Comparison of ENCODE assay signal across 18 mouse cellular contexts in genomic region chr1:190665490-190665875, GRCm38 (mm10).
DNase-seq lines count a peak whose midpoint lies in the region; ATAC-seq lines count a peak whose summit lies in the region.
"Had no signal": no experiment of that assay in that cellular context is flagged by ENCODE, and none has a peak within 500 bp of the region (broad histone marks: within the 10 kb centered on the region; RNA-seq: fewer than 3 reads in every experiment).

No protein-coding gene starts in this region.

- no peaks in the 10 kb centered on the region for H3K27me3 ChIP-seq in heart, embryonic 10.5 days (ENCODE audit: insufficient read depth, poor library complexity, severe bottlenecking)
- H3K27me3 ChIP-seq in midbrain, embryonic 10.5 days (ENCODE audit: low read depth, poor library complexity, severe bottlenecking), result no peaks in the 10 kb centered on the region; the same call in 1 of the 2 replicates
- H3K27me3 ChIP-seq in midbrain, embryonic 14.5 days (ENCODE audit: control insufficient read depth, insufficient read depth, low read length), result no peaks in the 10 kb centered on the region
- H3K27me3 ChIP-seq: embryonic facial prominence, embryonic 12.5 days had no signal

- H3K4me2 ChIP-seq in midbrain, embryonic 14.5 days (ENCODE audit: low read length), result no peak overlapping the region
- H3K4me2 ChIP-seq: embryonic facial prominence, embryonic 12.5 days; hindbrain, embryonic 14.5 days had no signal

- peak overlapping the region; percentile 38 for H3K27ac ChIP-seq in heart, embryonic 10.5 days
- H3K27ac ChIP-seq in midbrain, embryonic 10.5 days (replicated peaks), result peak overlapping the region; percentile 59
- H3K27ac ChIP-seq in midbrain, embryonic 14.5 days (replicated peaks; ENCODE audit: low read depth, low read length), result no peak overlapping the region
- H3K27ac ChIP-seq: embryonic facial prominence, embryonic 12.5 days; hindbrain, embryonic 14.5 days had no signal

- no peak overlapping the region for H3K4me3 ChIP-seq in heart, embryonic 10.5 days
- H3K4me3 ChIP-seq in midbrain, embryonic 10.5 days, result no peak overlapping the region
- no peak overlapping the region for H3K4me3 ChIP-seq in midbrain, embryonic 14.5 days (replicated peaks; ENCODE audit: low read depth, low read length)
- H3K4me3 ChIP-seq: embryonic facial prominence, embryonic 12.5 days had no signal

- H3K4me1 ChIP-seq in heart, embryonic 10.5 days, result peaks cover 80% of the 10 kb centered on the region
- H3K4me1 ChIP-seq in midbrain, embryonic 10.5 days, result peaks cover 49% of the 10 kb centered on the region
- no peaks in the 10 kb centered on the region for H3K4me1 ChIP-seq in midbrain, embryonic 14.5 days (ENCODE audit: control insufficient read depth, insufficient read depth, low read length)
- H3K4me1 ChIP-seq: embryonic facial prominence, embryonic 12.5 days had no signal

- no peak overlapping the region for H3K9ac ChIP-seq in midbrain, embryonic 14.5 days (replicated peaks; ENCODE audit: low read length)
- H3K9ac ChIP-seq: embryonic facial prominence, embryonic 12.5 days; hindbrain, embryonic 14.5 days had no signal

- H3K36me3 ChIP-seq in heart, embryonic 10.5 days, result no peaks in the 10 kb centered on the region
- no peaks in the 10 kb centered on the region for H3K36me3 ChIP-seq in midbrain, embryonic 10.5 days
- H3K36me3 ChIP-seq in midbrain, embryonic 14.5 days (ENCODE audit: control insufficient read depth, insufficient read depth, low read length), result no peaks in the 10 kb centered on the region
- H3K36me3 ChIP-seq: embryonic facial prominence, embryonic 12.5 days had no signal

- no peaks in the 10 kb centered on the region for H3K9me3 ChIP-seq in heart, embryonic 10.5 days
- no peaks in the 10 kb centered on the region for H3K9me3 ChIP-seq in midbrain, embryonic 10.5 days (replicated peaks)
- no peaks in the 10 kb centered on the region for H3K9me3 ChIP-seq in midbrain, embryonic 14.5 days (ENCODE audit: control insufficient read depth, low read length)
- H3K9me3 ChIP-seq: embryonic facial prominence, embryonic 12.5 days had no signal

- ATAC-seq in midbrain, embryonic 14.5 days (ENCODE audit: low FRiP score, low TSS enrichment), result no peak
- ATAC-seq: CD4-positive, CD25-positive, alpha-beta regulatory T cell, adult 4 months; forebrain, embryonic 14.5 days had no signal

- WGBS in heart, embryonic 10.5 days, result 86% methylated on average over 8 of the region's 8 CpGs
- WGBS in midbrain, embryonic 10.5 days, result 87% methylated on average over 8 of the region's 8 CpGs
- 73% methylated on average over 8 of the region's 8 CpGs for WGBS in midbrain, embryonic 14.5 days

- peak; percentile 68 to 73 for DNase-seq in cerebellum, postnatal 10 days
- no peak for DNase-seq in cerebellum, adult 18-20 months
- DNase-seq in heart, embryonic 10.5 days (ENCODE audit: low spot score), result no peak
- DNase-seq in heart, postnatal 25 days (ENCODE audit: low spot score), result no peak
- DNase-seq in midbrain, embryonic 10.5 days (ENCODE audit: low spot score), result no peak
- DNase-seq in midbrain, embryonic 14.5 days, result no peak
- peak; percentile 27 to 33 for DNase-seq in right cerebral cortex, postnatal 10 days (ENCODE audit: low spot score in 2 of 2)
- no peak for DNase-seq in right cerebral cortex, postnatal 14 days
- DNase-seq: adrenal gland, postnatal 10 days; B cell, adult 2 months; cerebellum, adult 11-12 months; cerebellum, adult 9-11 months; gastrocnemius, postnatal 36 days; heart, postnatal 10 days had no signal

- intact Hi-C loops in heart, postnatal 25 days (cut with DNase I), result no loop called here

Comparison
In these comparisons a context has a peak if more than half of its experiments do, and no peak if none do; other contexts are left out.
1. DNase-seq: peak in cerebellum, postnatal 10 days (2 of 2) and right cerebral cortex, postnatal 10 days (2 of 2); none in cerebellum, adult 18-20 months (0 of 2), heart, embryonic 10.5 days (single experiment), heart, postnatal 25 days (single experiment), midbrain, embryonic 10.5 days (single experiment), midbrain, embryonic 14.5 days (single experiment) and right cerebral cortex, postnatal 14 days (single experiment).